Mouse (Mus musculus): ENCODE measurements at regions not wholly inside any gene's neighbourhood (a gene's known extent, or its start where the extent isn't known, plus 50 kb on each side); places are given as distances from the start of the nearest gene placed in this dataset.

GRCm38 (mm10) chr12:25676631-25677030, 579.7 kb upstream of the Id2 start:
- intact Hi-C loops (cut with DNase I): no loop called here
- Histone ChIP-seq H3K9ac (ENCODE audit: low read depth, low read length) (no peak overlapping the region), H3K79me2 (replicated peaks; ENCODE audit: control insufficient read depth, insufficient read depth, low read length) (no peaks in the 10 kb centered on the region), H3K27me3 (ENCODE audit: control insufficient read depth, insufficient read depth, low read length) (no peaks in the 10 kb centered on the region), H3K4me3 (no peak overlapping the region), H3K27ac (no peak overlapping the region), H3K4me1 (ENCODE audit: control insufficient read depth, insufficient read depth, low read length) (no peaks in the 10 kb centered on the region), H3K36me3 (ENCODE audit: control insufficient read depth, insufficient read depth, low read length) (no peaks in the 10 kb centered on the region)
- no peak for DNase-seq
- 82% methylated on average over 11 of the region's 11 CpGs for WGBS
- no peak for TF ChIP-seq CTCF (IDR thresholded peaks at IDR 0.05)
- TF ChIP-seq POLR2A (IDR thresholded peaks at IDR 0.05; ENCODE audit: insufficient read depth, low read depth, low read length): no peak
- no peak for TF ChIP-seq EP300 (IDR thresholded peaks at IDR 0.05; ENCODE audit: insufficient read depth, low read depth, low read length)

GRCm38 (mm10) chr12:25668336-25668735, 571.4 kb upstream of the Id2 start:
- no peaks in the 10 kb centered on the region for H3K4me1 ChIP-seq (ENCODE audit: control insufficient read depth, insufficient read depth, low read length)
- no peak overlapping the region for H3K9ac ChIP-seq (ENCODE audit: low read depth, low read length)
- H3K27ac ChIP-seq: no peak overlapping the region
- intact Hi-C loops (cut with DNase I): no loop called here
- no peak for DNase-seq
- TF ChIP-seq EP300 (IDR thresholded peaks at IDR 0.05; ENCODE audit: insufficient read depth, low read depth, low read length) (no peak), POLR2A (IDR thresholded peaks at IDR 0.05; ENCODE audit: insufficient read depth, low read depth, low read length) (no peak), CTCF (IDR thresholded peaks at IDR 0.05) (no peak)
- H3K36me3 ChIP-seq (ENCODE audit: control insufficient read depth, insufficient read depth, low read length): no peaks in the 10 kb centered on the region
- no peak overlapping the region for H3K4me3 ChIP-seq
- WGBS: 68% methylated on average over 11 of the region's 11 CpGs
- no peaks in the 10 kb centered on the region for H3K27me3 ChIP-seq (ENCODE audit: control insufficient read depth, insufficient read depth, low read length)
- no peaks in the 10 kb centered on the region for H3K79me2 ChIP-seq (replicated peaks; ENCODE audit: control insufficient read depth, insufficient read depth, low read length)

- Histone ChIP-seq H3K4me1 (ENCODE audit: control insufficient read depth, insufficient read depth, low read length) (no peaks in the 10 kb centered on the region), H3K36me3 (ENCODE audit: control insufficient read depth, insufficient read depth, low read length) (no peaks in the 10 kb centered on the region), H3K79me2 (replicated peaks; ENCODE audit: control insufficient read depth, insufficient read depth, low read length) (no peaks in the 10 kb centered on the region), H3K4me3 (no peak overlapping the region), H3K27me3 (ENCODE audit: control insufficient read depth, insufficient read depth, low read length) (no peaks in the 10 kb centered on the region), H3K27ac (no peak overlapping the region), H3K9ac (ENCODE audit: low read depth, low read length) (no peak overlapping the region)
- no peak for TF ChIP-seq POLR2A (IDR thresholded peaks at IDR 0.05; ENCODE audit: insufficient read depth, low read depth, low read length)
- no peak for TF ChIP-seq EP300 (IDR thresholded peaks at IDR 0.05; ENCODE audit: insufficient read depth, low read depth, low read length)
- no peak for TF ChIP-seq CTCF (IDR thresholded peaks at IDR 0.05)
- 90% methylated on average over 5 of the region's 5 CpGs for WGBS
- no peak for DNase-seq
- intact Hi-C loops (cut with DNase I): no loop called here
Observed at GRCm38 (mm10) chr12:25654456-25654855, 557.5 kb upstream of the Id2 start.

- no peaks in the 10 kb centered on the region for H3K79me2 ChIP-seq (replicated peaks; ENCODE audit: control insufficient read depth, insufficient read depth, low read length)
- H3K27ac ChIP-seq: no peak overlapping the region
- intact Hi-C loops (cut with DNase I): no loop called here
- H3K36me3 ChIP-seq (ENCODE audit: control insufficient read depth, insufficient read depth, low read length): no peaks in the 10 kb centered on the region
- DNase-seq: no peak
- no peak overlapping the region for H3K9ac ChIP-seq (ENCODE audit: low read depth, low read length)
- WGBS: 67% methylated on average over 3 of the region's 3 CpGs
- no peaks in the 10 kb centered on the region for H3K27me3 ChIP-seq (ENCODE audit: control insufficient read depth, insufficient read depth, low read length)
- no peak for TF ChIP-seq POLR2A (IDR thresholded peaks at IDR 0.05; ENCODE audit: insufficient read depth, low read depth, low read length)
- TF ChIP-seq CTCF (IDR thresholded peaks at IDR 0.05): no peak
- TF ChIP-seq EP300 (IDR thresholded peaks at IDR 0.05; ENCODE audit: insufficient read depth, low read depth, low read length): no peak
- no peaks in the 10 kb centered on the region for H3K4me1 ChIP-seq (ENCODE audit: control insufficient read depth, insufficient read depth, low read length)
- H3K4me3 ChIP-seq: no peak overlapping the region
Observed at GRCm38 (mm10) chr12:25650237-25650636, 553.3 kb upstream of the Id2 start.

GRCm38 (mm10) chr12:25628081-25628480, 531.1 kb upstream of the Id2 start:
- no peaks in the 10 kb centered on the region for H3K27me3 ChIP-seq (ENCODE audit: control insufficient read depth, insufficient read depth, low read length)
- H3K9ac ChIP-seq (ENCODE audit: low read depth, low read length): no peak overlapping the region
- H3K27ac ChIP-seq: no peak overlapping the region
- TF ChIP-seq EP300 (IDR thresholded peaks at IDR 0.05; ENCODE audit: insufficient read depth, low read depth, low read length) (no peak), CTCF (IDR thresholded peaks at IDR 0.05) (no peak), POLR2A (IDR thresholded peaks at IDR 0.05; ENCODE audit: insufficient read depth, low read depth, low read length) (no peak)
- intact Hi-C loops (cut with DNase I): no loop called here
- no peak for DNase-seq
- no peaks in the 10 kb centered on the region for H3K79me2 ChIP-seq (replicated peaks; ENCODE audit: control insufficient read depth, insufficient read depth, low read length)
- H3K4me3 ChIP-seq: no peak overlapping the region
- H3K36me3 ChIP-seq (ENCODE audit: control insufficient read depth, insufficient read depth, low read length): no peaks in the 10 kb centered on the region
- no peaks in the 10 kb centered on the region for H3K4me1 ChIP-seq (ENCODE audit: control insufficient read depth, insufficient read depth, low read length)

GRCm38 (mm10) chr12:25625858-25626257, 528.9 kb upstream of the Id2 start:
- no peak for DNase-seq
- no peaks in the 10 kb centered on the region for H3K4me1 ChIP-seq (ENCODE audit: control insufficient read depth, insufficient read depth, low read length)
- WGBS: 94% methylated on average over 1 of the region's 1 CpGs
- TF ChIP-seq CTCF (IDR thresholded peaks at IDR 0.05): no peak
- no peak for TF ChIP-seq POLR2A (IDR thresholded peaks at IDR 0.05; ENCODE audit: insufficient read depth, low read depth, low read length)
- no peak for TF ChIP-seq EP300 (IDR thresholded peaks at IDR 0.05; ENCODE audit: insufficient read depth, low read depth, low read length)
- no peaks in the 10 kb centered on the region for H3K27me3 ChIP-seq (ENCODE audit: control insufficient read depth, insufficient read depth, low read length)
- H3K79me2 ChIP-seq (replicated peaks; ENCODE audit: control insufficient read depth, insufficient read depth, low read length): no peaks in the 10 kb centered on the region
- H3K4me3 ChIP-seq: no peak overlapping the region
- no peaks in the 10 kb centered on the region for H3K36me3 ChIP-seq (ENCODE audit: control insufficient read depth, insufficient read depth, low read length)
- no peak overlapping the region for H3K27ac ChIP-seq
- intact Hi-C loops (cut with DNase I): no loop called here
- H3K9ac ChIP-seq (ENCODE audit: low read depth, low read length): no peak overlapping the region
